Mouse (Mus musculus): Measurements from ENCODE around the gene Il1rapl2. TPM values are rescaled to one million over a fixed set of nuclear protein-coding genes. Genes with fewer than 3 reads are reported as not detected.

The Il1rapl2 gene
- not detected for polyA plus RNA-seq (2014; fragmentation: Illumina TruSeq; extraction: RNeasy Lipid Tissue Mini Kit (QIAGEN cat#74804); ENCODE audit: low read depth, low replicate concordance)

GRCm38 (mm10) chrX:137570321-137571195 is at the start of gene Il1rapl2:
Gene Il1rapl2 (plus strand): TSS chrX:137570608.

GRCm38 (mm10) chrX:138209480-138209879 is 639.1 kb downstream of the Il1rapl2 start, which contains the start of gene Tex13a:
Gene Tex13a (minus strand): TSS chrX:138209580.

